Mouse (Mus musculus) left cerebral cortex, postnatal 4 days (tissue): ENCODE data around the gene Thop1. TPM values are rescaled to one million over a fixed set of nuclear protein-coding genes. Genes with fewer than 3 reads are reported as not detected.
"Not testable (repeated sequence)": the region's sequence is repeated elsewhere in the genome, so short reads cannot be mapped to it uniquely, and the experiment has no call there.

ENCODE experiments used
- DNase-seq: peaks from one replicate; pipeline ENCODE4 v3.0.0-alpha.2; 2022
- intact Hi-C: fragments of 180-260 bp; cut with DNase I; formaldehyde crosslinking; loops from one replicate; pipeline ENCODE4 v1.15.1; 2025
- total RNA-seq, 2 experiments: library from RNA; stranded (reverse); gene quantifications; 2 replicates each; pipeline ENCODE4 v1.2.3; 2021

Gene Thop1
- total RNA-seq, 2 experiments from 2014 or later = 53.6 to 56.5 TPM

GRCm38 (mm10) chr10:81055802-81056340 lies 14.0 kb upstream of the Thop1 start:
- intact Hi-C loops, DNase-seq: not testable (repeated sequence)

GRCm38 (mm10) chr10:81057406-81058130 lies 12.3 kb upstream of the Thop1 start:
- no peak for DNase-seq
- intact Hi-C loops = no loop called here

- intact Hi-C loops = no loop called here
- no peak for DNase-seq
Measured at GRCm38 (mm10) chr10:81058896-81059295, 10.9 kb upstream of the Thop1 start.

GRCm38 (mm10) chr10:81059603-81060543 lies 10.0 kb upstream of the Thop1 start, which contains the start of gene Sgta:
Gene Sgta (minus strand): TSS chr10:81060181.
- intact Hi-C loops = no loop called here
- peak; percentile 99 for DNase-seq

GRCm38 (mm10) chr10:81062710-81063109 lies 7.1 kb upstream of the Thop1 start:
- intact Hi-C loops = no loop called here
- no peak for DNase-seq

GRCm38 (mm10) chr10:81064519-81064918 lies 5.3 kb upstream of the Thop1 start:
- DNase-seq, intact Hi-C loops: not testable (repeated sequence)

GRCm38 (mm10) chr10:81068706-81069105 lies 1.1 kb upstream of the Thop1 start:
- no peak for DNase-seq
- intact Hi-C loops = no loop called here

- intact Hi-C loops = no loop called here
Measured at GRCm38 (mm10) chr10:81072290-81072689, 2.5 kb downstream of the Thop1 start.

GRCm38 (mm10) chr10:81073464-81073863 lies 3.6 kb downstream of the Thop1 start:
- DNase-seq = no peak
- intact Hi-C loops = no loop called here

More at GRCm38 (mm10) chr10:81072290-81072689, 2.5 kb downstream of the Thop1 start:
- DNase-seq = no peak

GRCm38 (mm10) chr10:81075734-81076133 lies 5.9 kb downstream of the Thop1 start:
- DNase-seq = no peak
- intact Hi-C loops = no loop called here

GRCm38 (mm10) chr10:81076356-81076755 lies 6.5 kb downstream of the Thop1 start:
- intact Hi-C loops = no loop called here
- no peak for DNase-seq

GRCm38 (mm10) chr10:81077916-81078315 lies 8.1 kb downstream of the Thop1 start:
- intact Hi-C loops = no loop called here
- no peak for DNase-seq

- DNase-seq = peak; percentile 36
- intact Hi-C loops = no loop called here
Measured at GRCm38 (mm10) chr10:81080008-81080655, 10.3 kb downstream of the Thop1 start.

- peak; percentile 66 for DNase-seq
- intact Hi-C loops = loop anchor here (2.0 kb wide), 1 partner anchor 44 kb away; no protein-coding TSS in a partner anchor
Measured at GRCm38 (mm10) chr10:81082168-81082960, 12.5 kb downstream of the Thop1 start.

- intact Hi-C loops = no loop called here
- no peak for DNase-seq
Measured at GRCm38 (mm10) chr10:81087021-81087420, 17.2 kb downstream of the Thop1 start.

GRCm38 (mm10) chr10:81089216-81089615 lies 19.4 kb downstream of the Thop1 start:
- intact Hi-C loops = no loop called here
- DNase-seq = peak; percentile 81

- intact Hi-C loops = no loop called here
Measured at GRCm38 (mm10) chr10:81090621-81091020, 20.8 kb downstream of the Thop1 start.

GRCm38 (mm10) chr10:81092465-81093250 lies 22.8 kb downstream of the Thop1 start:
- intact Hi-C loops = no loop called here

More at GRCm38 (mm10) chr10:81090621-81091020, 20.8 kb downstream of the Thop1 start:
- DNase-seq = no peak

More at GRCm38 (mm10) chr10:81092465-81093250, 22.8 kb downstream of the Thop1 start:
- peak; percentile 35 for DNase-seq
